Mouse (Mus musculus): ENCODE data around the gene Abca8a. TPM values are rescaled to one million over a fixed set of nuclear protein-coding genes. Genes with fewer than 3 reads are reported as not detected.

Gene Abca8a
- polyA plus RNA-seq, 1 experiment = 1.1 TPM

DNA sequence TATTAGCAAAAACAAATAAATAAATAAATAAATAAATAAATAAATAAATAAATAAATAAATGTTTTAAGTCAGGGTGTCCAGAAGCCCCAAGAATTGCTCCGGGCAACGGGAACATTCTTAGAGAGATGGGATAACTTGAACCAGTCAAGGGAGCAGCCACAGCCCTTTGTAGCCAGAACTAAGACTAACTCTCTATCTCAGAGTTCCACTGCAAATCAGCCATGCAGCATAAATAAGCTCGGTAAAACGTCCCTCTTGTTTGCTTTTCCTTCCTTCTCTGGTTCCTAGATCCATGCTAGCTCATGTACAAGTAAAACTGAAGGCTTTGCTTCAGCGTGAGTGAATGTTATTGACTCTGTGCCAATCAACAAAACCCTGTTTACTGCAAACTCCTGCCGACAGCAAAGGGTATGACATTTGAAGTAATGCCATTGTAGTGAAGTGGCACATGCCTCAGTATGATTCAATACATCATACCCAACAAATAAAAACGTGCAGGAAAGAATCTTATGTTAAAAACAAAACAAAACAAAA, 865 bp downstream of the Abca8a start:
- Histone ChIP-seq H3K4me1 (ENCODE audit: control insufficient read depth, insufficient read depth, insufficient read length) (no peaks in the 10 kb centered on the region), H3K27me3 (ENCODE audit: control insufficient read depth, insufficient read depth, low read length) (no peaks in the 10 kb centered on the region), H3K4me3 (ENCODE audit: extremely low read depth, insufficient read depth, insufficient read length) (no peak overlapping the region), H3K27ac (ENCODE audit: insufficient read depth, low read length) (no peak overlapping the region), H3K36me3 (ENCODE audit: control insufficient read depth, insufficient read depth, low read length) (no peaks in the 10 kb centered on the region)
- 63% methylated on average over 7 of the region's 7 CpGs for whole genome bisulfite sequencing
- TF ChIP-seq POLR2A (IDR thresholded peaks at IDR 0.05; ENCODE audit: low read depth, low read length) = no peak
- no peak for TF ChIP-seq CTCF (IDR thresholded peaks at IDR 0.05; ENCODE audit: extremely low read depth, insufficient read depth, insufficient read length, insufficient replicate concordance)
- DNase-seq (ENCODE audit: low read depth in 1 of 2, low spot score in 2 of 2) = no peak

DNA sequence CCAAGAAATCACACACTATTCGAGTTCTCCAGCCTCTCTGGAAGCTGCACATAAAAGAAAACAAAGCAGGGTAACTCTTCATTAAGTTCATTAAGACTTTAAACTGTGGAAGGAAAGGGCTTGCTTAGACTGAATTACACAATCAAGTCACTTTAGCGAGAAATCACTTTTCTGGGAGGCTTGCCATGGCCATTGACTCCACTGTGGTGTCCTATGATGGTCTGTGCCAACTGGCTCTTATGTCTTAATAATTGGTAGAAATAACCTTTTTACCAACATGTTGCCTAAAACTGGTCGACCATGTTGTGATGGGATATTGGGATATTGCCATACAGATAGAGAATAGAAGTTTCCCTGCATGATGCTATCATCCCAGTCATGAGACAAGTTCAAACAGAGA, 1.5 kb downstream of the Abca8a start:
- no peak for DNase-seq (ENCODE audit: low read depth in 1 of 2, low spot score in 2 of 2)
- no peak for TF ChIP-seq POLR2A (IDR thresholded peaks at IDR 0.05; ENCODE audit: low read depth, low read length)
- no peak for TF ChIP-seq CTCF (IDR thresholded peaks at IDR 0.05; ENCODE audit: extremely low read depth, insufficient read depth, insufficient read length, insufficient replicate concordance)
- H3K36me3 ChIP-seq (ENCODE audit: control insufficient read depth, insufficient read depth, low read length) = no peaks in the 10 kb centered on the region
- H3K27ac ChIP-seq (ENCODE audit: insufficient read depth, low read length) = no peak overlapping the region
- H3K4me1 ChIP-seq (ENCODE audit: control insufficient read depth, insufficient read depth, insufficient read length) = no peaks in the 10 kb centered on the region
- 73% methylated on average over 3 of the region's 3 CpGs for WGBS
- no peaks in the 10 kb centered on the region for H3K27me3 ChIP-seq (ENCODE audit: control insufficient read depth, insufficient read depth, low read length)
- H3K4me3 ChIP-seq (ENCODE audit: extremely low read depth, insufficient read depth, insufficient read length) = no peak overlapping the region

DNA sequence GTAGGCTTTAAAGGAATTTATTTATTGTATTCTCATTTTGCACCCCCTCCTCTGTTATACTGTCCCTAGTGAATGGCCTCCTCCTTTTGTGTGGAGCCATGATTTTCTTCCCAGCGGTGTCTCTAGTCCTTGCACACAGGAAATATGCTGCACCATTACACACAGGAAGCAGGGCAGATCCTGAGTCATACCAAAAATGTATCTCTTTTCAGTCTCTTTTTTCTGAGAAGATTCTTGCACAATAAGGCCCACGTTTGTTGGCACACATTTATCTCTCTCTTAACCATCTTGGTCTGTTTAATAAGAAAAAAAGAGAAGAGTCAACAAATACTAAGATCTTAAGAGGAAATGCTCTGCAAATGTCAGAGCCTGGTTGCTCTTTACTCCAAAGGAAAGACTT, 4.5 kb downstream of the Abca8a start:
- Histone ChIP-seq H3K4me1 (ENCODE audit: control insufficient read depth, insufficient read depth, insufficient read length) (no peaks in the 10 kb centered on the region), H3K36me3 (ENCODE audit: control insufficient read depth, insufficient read depth, low read length) (no peaks in the 10 kb centered on the region), H3K4me3 (ENCODE audit: extremely low read depth, insufficient read depth, insufficient read length) (no peak overlapping the region), H3K27me3 (ENCODE audit: control insufficient read depth, insufficient read depth, low read length) (no peaks in the 10 kb centered on the region), H3K27ac (ENCODE audit: insufficient read depth, low read length) (no peak overlapping the region)
- no peak for TF ChIP-seq POLR2A (IDR thresholded peaks at IDR 0.05; ENCODE audit: low read depth, low read length)
- no peak for TF ChIP-seq CTCF (IDR thresholded peaks at IDR 0.05; ENCODE audit: extremely low read depth, insufficient read depth, insufficient read length, insufficient replicate concordance)
- DNase-seq (ENCODE audit: low read depth in 1 of 2, low spot score in 2 of 2) = no peak
- WGBS = 58% methylated on average over 2 of the region's 2 CpGs

DNA sequence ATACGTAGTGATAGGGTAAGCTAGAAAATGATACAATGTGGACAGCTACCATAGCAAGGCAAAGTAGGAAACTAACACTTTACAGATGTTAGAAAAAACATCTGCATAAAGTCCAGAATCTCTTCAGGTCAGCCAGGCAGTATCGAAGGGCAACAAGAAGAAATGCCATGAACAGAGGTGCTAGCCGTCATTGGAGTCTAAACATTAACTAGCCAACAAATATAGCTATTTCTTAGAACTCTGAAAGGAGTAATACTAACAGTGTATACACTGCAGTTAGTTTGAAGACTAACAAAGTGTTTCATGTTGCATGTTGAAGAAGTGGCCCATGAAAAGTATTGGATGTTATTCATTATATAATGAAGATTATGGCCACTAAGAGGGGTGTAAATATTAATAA, 23.6 kb downstream of the Abca8a start:
- TF ChIP-seq CTCF (IDR thresholded peaks at IDR 0.05; ENCODE audit: extremely low read depth, insufficient read depth, insufficient read length, insufficient replicate concordance) (no peak), POLR2A (IDR thresholded peaks at IDR 0.05; ENCODE audit: low read depth, low read length) (no peak)
- no peak overlapping the region for H3K4me3 ChIP-seq (ENCODE audit: extremely low read depth, insufficient read depth, insufficient read length)
- no peak overlapping the region for H3K27ac ChIP-seq (ENCODE audit: insufficient read depth, low read length)
- H3K36me3 ChIP-seq (ENCODE audit: control insufficient read depth, insufficient read depth, low read length) = no peaks in the 10 kb centered on the region
- no peaks in the 10 kb centered on the region for H3K27me3 ChIP-seq (ENCODE audit: control insufficient read depth, insufficient read depth, low read length)
- WGBS = 85% methylated on average over 3 of the region's 3 CpGs
- no peaks in the 10 kb centered on the region for H3K4me1 ChIP-seq (ENCODE audit: control insufficient read depth, insufficient read depth, insufficient read length)
- DNase-seq (ENCODE audit: low read depth in 1 of 2, low spot score in 2 of 2) = no peak

DNA sequence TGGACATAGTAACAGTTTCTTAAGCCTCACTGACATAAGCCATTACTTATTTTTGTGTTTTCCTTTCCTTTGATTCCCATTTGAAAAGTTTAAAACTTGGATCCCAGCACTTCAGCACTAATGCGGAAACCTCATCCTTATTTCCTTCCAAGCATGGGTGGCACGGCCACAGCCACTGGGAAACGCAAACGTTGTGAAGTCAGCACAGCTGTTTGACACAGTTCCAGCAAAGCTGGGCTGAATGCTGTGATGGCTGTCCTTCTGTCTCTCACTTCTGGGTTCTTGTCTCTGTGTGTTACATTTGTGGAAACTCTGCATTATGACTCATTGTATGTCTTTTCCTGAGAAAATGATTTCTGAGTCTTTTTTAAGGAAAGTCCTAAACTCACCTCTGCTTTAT, 34.7 kb downstream of the Abca8a start:
- Histone ChIP-seq H3K4me1 (ENCODE audit: control insufficient read depth, insufficient read depth, insufficient read length) (no peaks in the 10 kb centered on the region), H3K27me3 (ENCODE audit: control insufficient read depth, insufficient read depth, low read length) (no peaks in the 10 kb centered on the region), H3K4me3 (ENCODE audit: extremely low read depth, insufficient read depth, insufficient read length) (no peak overlapping the region), H3K36me3 (ENCODE audit: control insufficient read depth, insufficient read depth, low read length) (no peaks in the 10 kb centered on the region), H3K27ac (ENCODE audit: insufficient read depth, low read length) (no peak overlapping the region)
- no peak for TF ChIP-seq POLR2A (IDR thresholded peaks at IDR 0.05; ENCODE audit: low read depth, low read length)
- no peak for TF ChIP-seq CTCF (IDR thresholded peaks at IDR 0.05; ENCODE audit: extremely low read depth, insufficient read depth, insufficient read length, insufficient replicate concordance)
- DNase-seq (ENCODE audit: low read depth in 1 of 2, low spot score in 2 of 2) = no peak
- 57% methylated on average over 4 of the region's 4 CpGs for WGBS

DNA sequence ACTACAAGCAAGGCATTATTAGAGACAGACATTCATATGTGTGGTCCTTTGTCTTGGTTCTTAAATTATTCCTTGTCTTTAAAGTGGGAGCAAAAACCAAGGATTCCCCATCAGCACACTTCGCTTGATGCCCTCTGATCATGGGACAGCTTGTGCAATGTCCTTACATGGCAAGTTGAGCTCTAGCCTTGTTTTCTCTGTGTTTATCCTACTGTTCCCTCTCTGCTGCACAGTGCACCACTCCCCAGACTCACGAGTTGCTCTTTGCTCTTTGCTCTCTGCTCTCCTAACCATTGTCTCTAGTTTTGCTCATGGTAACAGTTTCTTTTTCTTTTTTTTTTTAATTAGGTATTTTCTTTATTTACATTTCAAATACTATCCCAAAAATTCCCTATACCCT, 35.7 kb downstream of the Abca8a start:
- Histone ChIP-seq H3K4me1 (ENCODE audit: control insufficient read depth, insufficient read depth, insufficient read length) (no peaks in the 10 kb centered on the region), H3K36me3 (ENCODE audit: control insufficient read depth, insufficient read depth, low read length) (no peaks in the 10 kb centered on the region), H3K27me3 (ENCODE audit: control insufficient read depth, insufficient read depth, low read length) (no peaks in the 10 kb centered on the region), H3K4me3 (ENCODE audit: extremely low read depth, insufficient read depth, insufficient read length) (no peak overlapping the region), H3K27ac (ENCODE audit: insufficient read depth, low read length) (no peak overlapping the region)
- no peak for DNase-seq (ENCODE audit: low read depth in 1 of 2, low spot score in 2 of 2)
- WGBS = 71% methylated on average over 2 of the region's 2 CpGs
- TF ChIP-seq CTCF (IDR thresholded peaks at IDR 0.05; ENCODE audit: extremely low read depth, insufficient read depth, insufficient read length, insufficient replicate concordance) (no peak), POLR2A (IDR thresholded peaks at IDR 0.05; ENCODE audit: low read depth, low read length) (no peak)

DNA sequence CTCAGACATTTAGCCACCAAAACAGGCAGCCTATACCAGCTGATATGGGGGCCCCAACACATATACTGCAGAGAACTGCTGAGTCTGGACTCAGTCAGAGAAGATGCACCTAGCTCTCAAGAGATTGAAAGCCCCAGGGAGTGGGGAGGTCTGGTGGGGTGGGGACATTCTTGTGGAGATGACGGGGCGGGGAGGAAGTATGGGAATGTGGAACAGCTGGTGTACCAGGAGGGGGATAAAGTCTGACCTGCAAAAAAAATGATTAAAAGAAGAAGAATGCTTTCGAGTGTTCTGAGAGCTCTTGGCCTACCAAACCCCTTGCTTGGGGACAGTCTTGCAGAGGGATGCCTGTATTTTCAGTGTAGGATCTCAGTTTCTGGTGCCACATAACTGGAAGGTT, 42.1 kb downstream of the Abca8a start:
- 79% methylated on average over 3 of the region's 3 CpGs for WGBS
- Histone ChIP-seq H3K27ac (ENCODE audit: insufficient read depth, low read length) (no peak overlapping the region), H3K27me3 (ENCODE audit: control insufficient read depth, insufficient read depth, low read length) (no peaks in the 10 kb centered on the region), H3K36me3 (ENCODE audit: control insufficient read depth, insufficient read depth, low read length) (no peaks in the 10 kb centered on the region), H3K4me1 (ENCODE audit: control insufficient read depth, insufficient read depth, insufficient read length) (no peaks in the 10 kb centered on the region), H3K4me3 (ENCODE audit: extremely low read depth, insufficient read depth, insufficient read length) (no peak overlapping the region)
- TF ChIP-seq CTCF (IDR thresholded peaks at IDR 0.05; ENCODE audit: extremely low read depth, insufficient read depth, insufficient read length, insufficient replicate concordance) (no peak), POLR2A (IDR thresholded peaks at IDR 0.05; ENCODE audit: low read depth, low read length) (no peak)
- no peak for DNase-seq (ENCODE audit: low read depth in 1 of 2, low spot score in 2 of 2)
